Mouse (Mus musculus) spleen, adult 2 months (tissue): ENCODE results near the gene Tmem132e.

ENCODE experiments used
- CTCF ChIP-seq: fragments of 200-500 bp; IDR thresholded peaks from 2 replicates; pipeline ENCODE4 v1.5.1; 2011; ENCODE audit warnings: mild to moderate bottlenecking, inconsistent platforms; ENCODE audit not compliant: insufficient read depth, insufficient read length, insufficient replicate concordance; ENCODE audit errors: extremely low read depth
- POLR2A ChIP-seq: fragments of 200-500 bp; IDR thresholded peaks from 2 replicates; pipeline ENCODE4 v1.6.1; 2011; ENCODE audit warnings: low read depth, low read length, inconsistent platforms

DNA sequence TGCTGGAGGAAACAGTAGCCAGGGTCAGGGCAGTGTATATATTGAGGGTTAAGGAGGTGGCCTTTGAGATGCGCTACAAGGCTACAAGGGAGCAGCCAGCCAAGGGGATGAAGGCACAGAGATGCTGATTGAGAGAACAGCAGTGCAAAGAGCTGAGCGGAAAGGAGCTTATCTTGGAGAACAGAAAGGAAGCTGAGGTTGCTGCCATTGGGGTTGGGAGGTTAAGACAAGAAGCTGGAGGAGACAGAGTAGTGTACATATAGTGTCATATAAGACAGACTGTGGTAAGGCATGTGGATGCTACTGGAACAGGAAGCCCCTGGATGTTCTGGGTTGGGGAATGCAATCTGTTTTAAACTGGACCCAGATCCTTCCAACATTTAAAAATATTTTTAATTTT lies 47.8 kb upstream of the Tmem132e start:
- no peak for TF ChIP-seq CTCF
- no peak for TF ChIP-seq POLR2A
